Mouse (Mus musculus) embryonic facial prominence, embryonic 14.5 days (tissue): ENCODE results near the gene Creb5. TPM values are rescaled to one million over a fixed set of nuclear protein-coding genes. Genes with fewer than 3 reads are reported as not detected.

Experiments
- ATAC-seq: fragments of 200-750 bp; cut with Nextera tagmentation; 2 replicates; pipeline ENCODE4 v1.8.0; 2017; ENCODE audit warnings: low read depth, moderate number of reproducible peaks, moderate TSS enrichment
- DNase-seq: peaks from one replicate; pipeline ENCODE4 v3.0.0-alpha.2; 2015; ENCODE audit warnings: low spot score
- H3K27ac ChIP-seq: fragments of 300-500 bp; sonication (generic); replicated peaks from 2 replicates; pipeline ENCODE4 v1.5.1; 2014; ENCODE audit warnings: low read depth, mild to moderate bottlenecking, low read length, moderate library complexity
- H3K27me3 ChIP-seq: fragments of 300-500 bp; sonication (generic); replicated peaks from 2 replicates; pipeline ENCODE4 v1.6.1; 2014; ENCODE audit warnings: low read length; ENCODE audit not compliant: control insufficient read depth, insufficient read depth
- H3K36me3 ChIP-seq: fragments of 300-500 bp; sonication (generic); 2 replicates; pipeline ENCODE4 v1.6.1; 2014; ENCODE audit warnings: low read length, mixed read lengths; ENCODE audit not compliant: control insufficient read depth, insufficient read depth
- H3K4me1 ChIP-seq: fragments of 300-500 bp; sonication (generic); 2 replicates; pipeline ENCODE4 v1.6.1; 2014; ENCODE audit warnings: antibody characterized with exemption, low read length; ENCODE audit not compliant: control insufficient read depth, insufficient read depth
- H3K4me2 ChIP-seq: fragments of 300-500 bp; sonication (generic); 2 replicates; pipeline ENCODE4 v1.6.1; 2014; ENCODE audit warnings: low read depth, mild to moderate bottlenecking, low read length, moderate library complexity, mixed read lengths
- H3K4me3 ChIP-seq: fragments of 300-500 bp; sonication (generic); 2 replicates; pipeline ENCODE4 v1.5.1; 2014; ENCODE audit warnings: low read depth, mild to moderate bottlenecking, low read length
- H3K9ac ChIP-seq: fragments of 300-500 bp; sonication (generic); 2 replicates; pipeline ENCODE4 v1.6.1; 2014; ENCODE audit warnings: low read depth, mild to moderate bottlenecking, low read length, moderate library complexity, mixed read lengths
- H3K9me3 ChIP-seq: fragments of 300-500 bp; sonication (generic); 2 replicates; pipeline ENCODE4 v1.6.1; 2016; ENCODE audit warnings: low read length; ENCODE audit not compliant: control insufficient read depth
- WGBS: fragments of 180-500 bp; shearing (Covaris S2); extraction: QIAGEN DNeasy Blood & Tissue Kit; methylation state at CpG from one replicate; pipeline ENCODE4 v1.1.7; 2014; 5-methylcytosine and 5-hydroxymethylcytosine counted together
- polyA plus RNA-seq: library from polyadenylated mRNA; unstranded; fragments of >200 nt; fragmentation: Nextera tagmentation; extraction: Ambion mirVana; gene quantifications from 2 replicates; pipeline ENCODE4 v1.2.1, GENCODE M21; 2014

Creb5 gene
- polyA plus RNA-seq, 1 experiment from 2014 or later: 22.8 TPM

DNA sequence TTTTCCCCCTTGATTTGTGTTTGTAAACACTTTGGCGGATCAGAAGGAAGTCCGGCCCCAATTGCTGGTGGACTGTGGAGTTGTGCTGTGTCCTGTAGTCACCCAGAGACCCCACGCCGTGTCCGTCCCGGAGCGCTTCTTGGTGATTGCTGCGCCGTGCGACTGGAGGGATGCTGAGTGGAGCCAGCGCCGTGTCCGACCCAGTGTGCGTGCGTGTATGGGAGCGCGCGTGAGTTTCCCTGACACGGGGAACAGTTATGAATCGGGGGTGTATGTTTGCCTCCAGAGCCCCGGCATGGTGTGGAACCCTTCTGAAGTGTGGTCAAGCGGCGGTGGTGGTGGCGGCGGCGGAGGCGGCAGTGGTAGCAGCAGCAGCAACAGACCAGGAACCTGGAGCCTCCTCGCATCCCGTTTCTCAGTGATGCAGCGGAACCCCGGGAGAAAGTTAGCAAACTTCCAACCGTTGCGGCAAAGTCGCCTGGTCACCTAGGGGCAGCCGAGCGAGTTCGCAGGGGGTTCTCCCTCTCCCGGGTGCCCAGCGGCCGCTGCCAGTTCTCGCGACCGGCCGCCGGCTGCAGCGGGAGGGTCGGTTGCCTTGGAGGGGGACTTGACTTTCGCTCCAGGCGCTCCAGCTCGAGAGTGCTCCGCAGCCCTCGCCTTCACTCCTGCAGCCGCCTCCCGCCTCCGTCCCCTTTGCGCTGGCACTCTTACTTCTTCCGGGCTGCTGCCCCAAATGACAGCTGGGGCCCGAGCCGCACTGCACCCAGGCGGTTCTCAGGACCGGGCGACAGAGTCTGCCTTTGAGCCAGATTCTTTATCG lies 702 bp downstream of the Creb5 start:
- no peaks in the 10 kb centered on the region for H3K9me3 ChIP-seq
- H3K36me3 ChIP-seq: no peaks in the 10 kb centered on the region
- H3K27ac ChIP-seq: peak overlapping the region; percentile 31; the same call in 1 of the 2 replicates
- peaks cover 51% of the 10 kb centered on the region for H3K27me3 ChIP-seq
- H3K4me2 ChIP-seq: peak overlapping the region; percentile 77
- ATAC-seq (peak; percentile 55), DNase-seq (peak; percentile 55)
- peak overlapping the region; percentile 57 for H3K4me3 ChIP-seq
- H3K4me1 ChIP-seq: 0 out of 2 replicates have a peak, but pooled peaks cover 8% of the 10 kb centered on the region
- peak overlapping the region; percentile 75 for H3K9ac ChIP-seq
- WGBS: 0% methylated on average over 40 of the region's 63 CpGs

DNA sequence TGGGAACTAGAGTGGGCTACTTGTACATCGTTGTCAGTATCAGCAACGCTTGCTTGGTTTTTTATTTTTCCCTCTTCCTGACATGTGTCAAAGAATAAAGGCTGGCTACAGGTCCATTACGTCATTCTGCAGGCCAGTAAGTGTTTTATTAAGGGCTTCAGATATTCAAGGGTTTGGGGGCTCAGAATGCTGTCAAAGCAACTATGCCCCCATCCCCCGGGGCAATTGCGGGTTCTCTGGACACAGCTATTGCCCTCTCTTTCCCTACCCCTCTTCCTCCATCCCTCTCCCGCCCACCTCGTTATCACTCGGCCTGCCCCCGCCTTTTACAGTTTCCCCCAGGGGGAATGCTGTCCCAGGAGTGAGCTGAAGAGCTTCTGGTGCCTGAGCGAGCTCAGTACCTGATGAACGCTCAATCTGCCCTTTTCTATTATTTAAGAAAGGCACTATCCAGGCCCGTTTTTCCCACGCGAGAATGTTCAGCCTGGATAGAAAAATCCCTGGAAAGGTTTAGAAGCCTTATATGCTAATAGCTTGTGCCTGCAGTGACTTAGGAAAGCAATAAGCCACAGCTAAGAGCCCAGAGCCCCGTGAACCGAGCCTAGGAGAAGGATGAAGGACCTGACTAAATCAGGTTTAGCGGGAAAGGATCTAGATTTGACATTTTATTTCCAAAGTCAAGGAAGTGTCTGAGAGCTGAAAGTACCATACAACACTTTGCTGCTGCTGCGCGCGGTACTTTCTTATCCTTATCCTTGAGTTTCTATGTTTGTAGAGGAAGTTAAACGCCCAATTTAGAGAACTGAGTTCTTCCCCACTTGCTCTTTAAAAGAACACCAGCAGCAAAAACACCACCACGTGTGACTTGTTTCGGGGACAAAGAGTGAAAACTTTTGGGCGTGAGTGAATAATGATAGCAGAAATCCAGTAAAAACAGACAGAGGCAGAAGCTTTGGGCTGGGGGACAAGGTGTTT lies 1.8 kb downstream of the Creb5 start:
- Histone ChIP-seq H3K4me2 (peak overlapping the region; percentile 77), H3K9me3 (no peaks in the 10 kb centered on the region), H3K27me3 (peaks cover 51% of the 10 kb centered on the region), H3K4me3 (peak overlapping the region; percentile 57), H3K4me1 (peaks cover 14% of the 10 kb centered on the region; the same call in 1 of the 2 replicates), H3K27ac (peak overlapping the region; percentile 31; the same call in 1 of the 2 replicates), H3K9ac (peak overlapping the region; percentile 75), H3K36me3 (no peaks in the 10 kb centered on the region)
- WGBS: 2% methylated on average over 24 of the region's 24 CpGs
- ATAC-seq (no peak), DNase-seq (peak; percentile 26)

GRCm38 (mm10) chr6:53289659-53290058 lies 2.6 kb downstream of the Creb5 start:
- H3K9me3 ChIP-seq: no peaks in the 10 kb centered on the region
- no peak for ATAC-seq
- peak overlapping the region; percentile 57 for H3K4me3 ChIP-seq
- peaks cover 49% of the 10 kb centered on the region for H3K27me3 ChIP-seq
- H3K9ac ChIP-seq: 0 out of 2 replicates have a peak overlapping the region, but pooled peaks have one; percentile 75
- H3K4me1 ChIP-seq: peaks cover 16% of the 10 kb centered on the region; the same call in 1 of the 2 replicates
- no peak for DNase-seq
- H3K36me3 ChIP-seq: no peaks in the 10 kb centered on the region
- 23% methylated on average over 5 of the region's 5 CpGs for WGBS
- no peak overlapping the region for H3K27ac ChIP-seq
- peak overlapping the region; percentile 77 for H3K4me2 ChIP-seq

DNA sequence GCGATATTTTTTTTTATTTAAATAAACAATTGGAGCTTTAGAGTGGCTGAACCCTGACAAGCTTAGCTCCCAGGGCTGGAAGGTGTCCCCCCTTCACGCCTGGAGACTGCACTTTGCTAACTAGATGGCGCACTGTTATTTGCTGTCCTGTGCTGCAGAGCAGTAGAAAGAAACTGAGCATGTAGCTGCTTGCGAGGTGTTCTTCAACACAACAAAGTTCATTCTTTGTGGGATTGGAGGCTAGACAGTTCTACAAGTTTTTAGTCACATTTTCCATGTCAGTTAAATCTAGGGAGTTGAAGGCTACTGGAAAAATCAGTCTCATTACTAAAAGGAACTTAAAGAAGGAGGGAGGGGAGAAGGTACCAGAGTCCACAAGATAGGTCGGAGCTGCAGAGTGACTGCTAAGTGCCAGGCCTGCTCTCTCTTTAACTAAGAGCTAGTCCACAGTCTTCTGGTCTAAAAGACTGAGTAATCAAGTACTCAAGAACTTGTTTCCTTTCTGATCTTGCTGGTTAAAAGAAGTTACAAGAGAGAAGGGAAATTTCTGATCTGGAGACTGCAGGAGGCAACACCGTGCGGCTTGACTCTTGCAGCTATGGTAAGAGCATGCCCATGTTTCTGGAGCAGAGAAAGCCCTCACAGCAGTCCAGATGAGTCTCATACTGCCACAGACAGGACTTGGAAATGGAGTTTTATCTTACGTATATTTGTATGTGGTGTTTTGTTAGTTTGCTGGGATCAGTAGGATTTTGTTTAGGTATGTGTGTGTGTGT lies 3.3 kb downstream of the Creb5 start:
- peaks cover 16% of the 10 kb centered on the region; the same call in 1 of the 2 replicates for H3K4me1 ChIP-seq
- no peaks in the 10 kb centered on the region for H3K36me3 ChIP-seq
- ATAC-seq: no peak
- 45% methylated on average over 8 of the region's 8 CpGs for WGBS
- H3K27ac ChIP-seq: no peak overlapping the region
- peak overlapping the region; percentile 77 for H3K4me2 ChIP-seq
- peaks cover 42% of the 10 kb centered on the region for H3K27me3 ChIP-seq
- no peaks in the 10 kb centered on the region for H3K9me3 ChIP-seq
- H3K9ac ChIP-seq: peak overlapping the region; percentile 9
- DNase-seq: peak; percentile 80
- peak overlapping the region; percentile 57 for H3K4me3 ChIP-seq

DNA sequence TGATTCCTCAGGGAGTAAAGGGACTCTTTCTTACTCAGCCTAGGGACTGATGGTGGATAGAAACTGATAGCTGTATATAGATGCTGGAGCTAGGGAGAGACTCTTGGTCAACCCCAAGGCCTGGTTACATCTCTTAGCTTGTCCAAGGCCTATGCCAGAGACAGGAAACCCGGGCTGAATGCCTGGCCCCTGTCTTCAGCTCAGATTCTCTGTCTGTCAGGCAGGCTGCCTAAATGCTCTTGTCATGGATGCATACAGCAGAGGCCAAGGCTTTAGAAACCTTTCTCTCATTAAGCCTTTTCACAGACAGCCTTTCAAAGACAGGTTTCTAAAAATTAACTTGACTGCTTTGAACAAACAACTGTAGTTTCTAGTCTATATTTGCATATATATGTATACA lies 5.9 kb downstream of the Creb5 start:
- DNase-seq (no peak), ATAC-seq (no peak)
- Histone ChIP-seq H3K27ac (no peak overlapping the region), H3K9ac (no peak overlapping the region), H3K4me1 (peaks cover 16% of the 10 kb centered on the region), H3K27me3 (peaks cover 24% of the 10 kb centered on the region), H3K4me2 (no peak overlapping the region), H3K9me3 (no peaks in the 10 kb centered on the region), H3K4me3 (no peak overlapping the region), H3K36me3 (no peaks in the 10 kb centered on the region)
- 56% methylated on average over 1 of the region's 1 CpGs for WGBS

DNA sequence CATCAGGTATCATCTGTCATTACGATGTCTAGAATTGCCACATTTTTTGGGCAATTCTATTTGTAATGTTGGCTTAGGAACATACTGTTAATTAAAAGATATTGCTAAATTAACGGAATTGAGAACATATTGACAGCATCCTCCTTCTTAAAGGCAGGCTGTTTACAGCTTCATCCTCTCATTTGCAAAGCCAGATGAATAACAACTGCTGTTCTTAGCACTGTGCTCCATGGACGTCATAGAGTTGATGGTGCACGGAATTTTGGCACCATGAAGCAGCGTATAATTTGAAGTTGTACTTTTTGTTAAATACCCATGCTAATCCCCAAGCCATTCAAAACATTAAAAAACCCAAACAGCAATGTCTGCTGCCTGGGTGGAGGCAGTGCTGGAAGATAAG lies 10.8 kb downstream of the Creb5 start:
- H3K4me1 ChIP-seq: peaks cover 9% of the 10 kb centered on the region
- no peak overlapping the region for H3K4me3 ChIP-seq
- no peak overlapping the region for H3K4me2 ChIP-seq
- H3K27ac ChIP-seq: no peak overlapping the region
- no peaks in the 10 kb centered on the region for H3K36me3 ChIP-seq
- no peak overlapping the region for H3K9ac ChIP-seq
- no peak for DNase-seq
- ATAC-seq: no peak
- no peaks in the 10 kb centered on the region for H3K9me3 ChIP-seq
- H3K27me3 ChIP-seq: no peaks in the 10 kb centered on the region
- 72% methylated on average over 5 of the region's 5 CpGs for WGBS

DNA sequence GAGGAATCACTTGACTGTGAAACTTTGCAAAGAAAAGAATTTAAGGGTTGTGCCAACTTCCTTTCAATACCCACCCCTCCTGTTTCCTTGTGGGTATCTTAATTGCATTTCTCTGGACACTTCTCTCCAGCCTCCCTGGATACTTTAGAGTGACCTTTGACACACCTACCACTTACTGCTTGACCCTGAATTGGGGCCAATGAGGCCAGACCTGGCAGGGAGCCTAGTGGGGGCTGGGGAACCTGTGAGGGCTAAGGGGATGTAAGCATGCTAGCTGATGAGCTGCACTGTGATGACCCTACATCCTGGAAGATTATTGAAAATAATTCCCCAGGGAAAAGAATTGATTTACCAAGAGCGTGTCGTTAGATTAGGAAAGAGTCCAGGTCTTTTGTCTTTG lies 17.1 kb downstream of the Creb5 start:
- Histone ChIP-seq H3K27ac (no peak overlapping the region), H3K4me3 (no peak overlapping the region), H3K9ac (no peak overlapping the region), H3K9me3 (no peaks in the 10 kb centered on the region), H3K27me3 (no peaks in the 10 kb centered on the region), H3K36me3 (no peaks in the 10 kb centered on the region), H3K4me2 (no peak overlapping the region), H3K4me1 (peaks cover 11% of the 10 kb centered on the region)
- DNase-seq (no peak), ATAC-seq (no peak)
- 67% methylated on average over 2 of the region's 2 CpGs for WGBS

GRCm38 (mm10) chr6:53306156-53306555 lies 19.1 kb downstream of the Creb5 start:
- 90% methylated on average over 4 of the region's 4 CpGs for WGBS
- H3K4me2 ChIP-seq: no peak overlapping the region
- no peaks in the 10 kb centered on the region for H3K9me3 ChIP-seq
- no peak for ATAC-seq
- no peaks in the 10 kb centered on the region for H3K36me3 ChIP-seq
- peaks cover 11% of the 10 kb centered on the region for H3K4me1 ChIP-seq
- no peak overlapping the region for H3K27ac ChIP-seq
- H3K27me3 ChIP-seq: no peaks in the 10 kb centered on the region
- no peak overlapping the region for H3K4me3 ChIP-seq
- no peak for DNase-seq
- H3K9ac ChIP-seq: no peak overlapping the region
